Mouse (Mus musculus) lung, postnatal 4 days (tissue): Measurements from ENCODE around the gene Stum.

ENCODE experiments used
- DNase-seq, 2 experiments: peaks; one replicate each; pipeline ENCODE4 v3.0.0; 2021

The Stum gene

GRCm38 (mm10) chr1:180403694-180404606 is 79.4 kb downstream of the Stum start:
- DNase-seq = peak; percentile 78 to 85

DNA sequence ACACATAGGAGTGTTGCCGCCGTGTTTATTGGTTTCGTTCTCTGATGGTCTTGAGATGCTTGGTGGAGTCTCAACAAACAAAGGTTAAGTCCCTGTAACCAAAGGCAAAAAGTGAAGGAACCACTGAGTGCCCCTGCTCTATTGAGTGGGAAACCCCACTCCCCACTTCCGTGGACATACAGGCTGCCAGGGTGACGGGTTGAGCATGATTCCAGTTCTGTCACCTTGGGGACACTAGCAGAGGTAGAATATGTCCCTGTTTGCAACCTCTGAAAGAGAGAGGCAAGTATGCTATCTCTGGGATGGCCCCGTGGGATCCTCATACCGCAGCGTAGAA is 80.0 kb downstream of the Stum start:
- DNase-seq = no peak

GRCm38 (mm10) chr1:180402481-180403081 is 80.7 kb downstream of the Stum start:
- peak; percentile 55 to 64 for DNase-seq

DNA sequence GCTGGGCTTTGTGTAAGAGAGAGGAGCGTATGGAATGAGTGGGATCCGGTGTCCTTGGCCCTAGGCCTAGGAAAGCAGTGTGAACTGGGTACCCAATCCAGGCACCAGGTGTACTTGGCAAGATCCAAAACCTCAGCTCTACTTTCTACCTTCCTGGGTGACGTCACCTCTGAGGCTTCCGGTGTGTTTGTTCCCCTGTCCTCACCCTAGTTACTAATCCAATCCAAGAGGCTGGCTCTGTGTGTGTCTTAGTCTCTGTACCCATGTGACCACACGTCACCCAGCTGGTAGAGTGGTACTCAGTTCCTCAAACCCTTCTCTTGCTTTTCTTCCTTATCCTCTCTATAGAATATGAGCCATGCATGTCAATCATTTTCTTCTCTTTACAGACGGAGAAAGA is 81.6 kb downstream of the Stum start:
- DNase-seq = peak; percentile 32 to 52

- no peak for DNase-seq
These were observed 82.4 kb downstream of the Stum start for GRCm38 (mm10) chr1:180400691-180401455.

DNA sequence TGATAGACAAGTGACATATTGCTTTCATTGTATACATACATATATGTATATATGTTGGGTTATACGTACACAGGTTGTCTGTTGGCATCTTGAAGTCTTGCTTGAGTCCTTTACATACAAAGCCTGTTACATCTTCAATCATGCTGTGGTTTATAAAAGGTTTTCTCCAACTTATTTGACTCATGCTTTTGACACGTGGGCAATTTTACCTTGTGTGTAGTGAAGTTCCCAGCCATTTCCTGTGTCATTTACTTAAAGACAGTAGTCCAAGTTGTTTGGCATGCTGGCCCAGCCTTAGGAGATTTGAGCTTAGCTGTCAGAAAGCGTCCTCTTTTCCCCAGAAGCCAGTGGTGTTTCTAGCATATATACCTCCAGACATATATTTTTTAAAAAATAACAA is 84.9 kb downstream of the Stum start:
- no peak for DNase-seq

DNA sequence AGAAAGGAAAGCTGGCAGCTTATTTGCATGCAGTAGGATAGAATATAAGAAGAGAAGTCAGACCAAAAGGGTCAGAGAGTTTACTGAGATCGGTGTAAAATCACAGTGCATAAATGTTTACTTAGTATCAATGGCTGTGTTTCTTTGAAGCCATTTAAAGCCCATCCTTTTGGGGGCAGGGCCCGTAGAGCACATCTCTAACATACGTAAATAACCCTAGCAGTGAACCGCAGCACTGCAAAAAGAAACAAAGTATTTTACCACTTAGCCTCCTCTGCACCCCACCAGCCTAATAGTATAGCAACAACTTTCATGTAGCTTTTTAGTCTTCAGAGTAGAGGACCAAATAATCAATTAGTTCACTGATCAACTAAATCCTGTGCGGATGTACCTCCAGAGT is 85.6 kb downstream of the Stum start:
- no peak for DNase-seq

- no peak for DNase-seq
These were observed 89.4 kb downstream of the Stum start for GRCm38 (mm10) chr1:180393873-180394272.

DNA sequence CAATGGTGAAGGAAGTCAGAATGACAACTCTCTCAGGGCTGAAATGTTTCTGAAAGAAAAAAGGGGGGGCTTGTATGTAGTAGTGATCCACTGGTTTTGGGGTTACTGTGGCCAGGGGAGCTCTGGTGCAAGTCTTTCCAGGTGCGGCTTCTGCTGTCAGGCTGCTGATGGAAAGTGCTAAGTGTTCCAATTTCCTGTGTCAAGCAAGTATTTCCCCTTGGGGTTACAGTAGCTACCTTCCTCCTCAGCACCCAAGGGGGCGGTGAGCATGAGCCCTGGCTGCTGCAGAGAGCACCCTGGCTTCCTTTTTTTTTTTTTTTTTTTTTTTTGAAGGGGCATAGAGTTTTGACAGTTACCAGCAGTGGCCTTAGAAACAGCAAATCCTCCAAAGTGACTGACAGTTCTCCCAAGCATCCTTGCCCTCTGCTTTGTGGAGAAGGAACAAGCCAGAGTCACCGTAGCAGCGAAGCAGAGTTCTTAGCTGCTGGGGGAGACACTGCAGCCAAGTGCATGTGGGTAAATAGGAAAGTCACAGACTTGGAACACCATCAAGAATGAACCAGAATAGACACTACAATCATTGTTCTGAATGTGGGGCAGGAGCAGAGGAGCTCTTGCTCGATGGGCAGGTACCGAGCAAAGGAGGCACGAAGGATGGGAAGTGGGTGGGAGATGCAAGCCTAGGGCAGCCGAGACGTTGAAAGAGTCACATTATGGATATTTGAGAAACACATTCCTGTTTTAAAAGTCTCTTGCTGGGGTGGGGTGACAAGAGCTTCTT is 90.1 kb downstream of the Stum start:
- no peak for DNase-seq

- no peak for DNase-seq
These were observed 91.0 kb downstream of the Stum start for GRCm38 (mm10) chr1:180392137-180392798.

- no peak for DNase-seq
These were observed 91.7 kb downstream of the Stum start for GRCm38 (mm10) chr1:180391575-180391945.

- no peak for DNase-seq
These were observed 92.3 kb downstream of the Stum start for GRCm38 (mm10) chr1:180390746-180391574.

GRCm38 (mm10) chr1:180390321-180390731 is 93.0 kb downstream of the Stum start:
- peak; percentile 45 to 55 for DNase-seq

- peak; percentile 61 to 80 for DNase-seq
These were observed 94.0 kb downstream of the Stum start for GRCm38 (mm10) chr1:180389213-180389760.

DNA sequence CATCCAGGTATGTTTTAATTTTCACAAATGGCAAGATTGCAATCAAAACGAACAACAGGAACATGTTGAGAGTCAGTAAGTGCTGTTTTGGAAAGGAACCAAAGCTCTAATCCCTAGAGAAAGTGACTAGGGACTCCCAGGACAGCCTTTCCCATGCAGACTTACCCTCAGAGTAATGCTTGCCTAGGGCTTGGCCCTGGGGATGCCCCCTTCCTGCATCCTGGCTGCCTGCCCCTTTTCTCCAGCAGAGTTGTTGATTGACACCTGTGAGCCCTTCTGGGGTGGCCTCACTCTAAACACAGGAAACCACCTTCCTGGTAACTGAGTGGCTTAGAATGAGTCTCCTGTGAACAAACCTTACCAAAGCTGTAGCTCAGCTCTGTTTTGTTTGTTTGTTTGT is 94.8 kb downstream of the Stum start:
- DNase-seq = no peak

DNA sequence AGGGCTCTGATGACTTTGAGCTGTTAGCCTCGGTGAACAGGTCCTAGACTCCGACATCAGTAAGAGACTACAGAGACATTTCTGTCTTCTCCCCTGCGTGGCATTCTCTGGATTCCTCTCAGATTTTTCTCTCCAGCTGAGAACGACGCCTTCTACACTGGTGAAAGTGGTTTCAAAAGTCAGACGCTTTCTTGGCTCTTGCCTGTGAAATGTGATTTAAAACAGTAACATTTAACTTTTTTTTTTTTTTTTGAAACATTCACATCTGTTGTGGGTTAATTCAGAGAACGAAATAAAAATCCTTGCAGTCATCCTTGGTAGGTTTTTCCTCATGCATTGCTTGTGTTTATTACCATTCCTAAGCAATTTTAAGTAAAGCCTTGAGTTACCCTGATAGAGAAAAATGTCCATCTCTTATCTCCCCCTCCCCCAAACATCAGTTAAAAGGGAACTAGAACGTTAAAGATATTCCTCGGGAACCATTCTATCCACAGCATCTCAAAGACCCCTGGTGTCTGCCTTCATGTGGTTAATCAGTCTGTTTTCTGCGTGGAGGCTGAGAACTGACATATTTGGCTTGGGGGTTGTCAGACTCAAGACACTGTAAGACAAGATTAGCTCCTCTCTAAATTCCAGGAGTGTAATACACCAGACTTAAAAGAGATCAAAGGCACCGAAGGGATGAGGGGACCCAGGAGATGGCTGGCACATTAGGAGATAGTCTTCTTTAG is 95.4 kb downstream of the Stum start:
- no peak for DNase-seq

- peak; percentile 99 for DNase-seq
These were observed 96.2 kb downstream of the Stum start for GRCm38 (mm10) chr1:180386951-180387749.

GRCm38 (mm10) chr1:180385308-180385707 is 98.0 kb downstream of the Stum start:
- no peak for DNase-seq

DNA sequence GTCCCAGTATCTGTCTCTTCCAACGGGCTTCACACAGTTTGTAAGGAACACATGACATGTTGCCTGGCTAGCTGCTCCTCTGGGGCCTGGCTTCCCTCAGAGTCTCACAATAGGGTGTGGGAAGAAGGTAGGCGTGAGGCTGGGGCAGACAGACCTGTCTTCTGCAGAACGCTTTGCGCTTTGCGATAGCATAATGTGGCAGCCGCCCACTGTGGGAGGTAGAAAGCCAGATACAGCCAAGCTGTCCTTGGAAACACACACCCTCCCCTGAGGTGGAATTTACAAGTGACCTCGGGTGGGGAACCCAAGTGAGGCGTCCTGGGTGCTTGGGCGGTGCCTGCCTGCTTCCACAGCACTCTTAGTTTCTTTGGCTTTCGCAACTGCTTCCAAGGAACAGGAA is 98.8 kb downstream of the Stum start:
- DNase-seq = peak in 1 of 2 experiments; percentile 75
